Mouse (Mus musculus): Measurements from ENCODE around the gene Fanci.

Fanci gene

DNA sequence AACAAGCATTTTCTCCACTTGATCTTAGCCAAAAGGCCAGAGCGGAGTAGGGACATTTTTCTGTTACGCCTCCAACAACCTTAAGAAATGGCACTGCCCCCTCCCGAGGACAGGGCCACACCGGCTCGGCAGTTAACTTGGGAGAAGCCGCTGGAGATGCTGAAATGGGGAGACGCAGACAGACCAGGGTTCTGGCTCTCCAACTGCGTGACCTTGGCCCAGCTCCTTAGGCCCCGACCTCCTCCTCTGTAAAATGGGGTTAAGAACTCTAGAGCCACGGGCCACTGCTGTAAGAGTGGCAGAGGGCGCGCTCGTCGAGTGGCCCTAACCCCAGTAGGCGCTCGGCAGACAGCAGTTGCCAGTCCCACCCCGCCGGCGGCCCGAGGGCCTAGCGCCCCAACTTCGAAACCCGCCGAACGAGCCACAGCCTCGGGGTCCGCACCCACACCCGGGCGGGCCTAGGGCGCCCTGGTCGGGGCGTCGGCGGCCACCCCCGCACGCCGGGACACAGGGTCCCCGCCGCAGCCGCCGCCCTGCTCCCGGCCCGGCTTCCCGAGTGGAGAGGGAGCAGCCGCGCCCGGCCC lies 73.8 kb downstream of the Fanci start:
- no peak for DNase-seq

- DNase-seq, result peak; percentile 100
Observed at GRCm38 (mm10) chr7:79466053-79466901, 74.5 kb downstream of the Fanci start, which contains the start of gene Polg. Polg (minus strand) TSS chr7:79466362.

- no peak for DNase-seq
Observed at GRCm38 (mm10) chr7:79467951-79468350, 76.2 kb downstream of the Fanci start.

- no peak for DNase-seq
Observed at GRCm38 (mm10) chr7:79468994-79469393, 77.3 kb downstream of the Fanci start.

DNA sequence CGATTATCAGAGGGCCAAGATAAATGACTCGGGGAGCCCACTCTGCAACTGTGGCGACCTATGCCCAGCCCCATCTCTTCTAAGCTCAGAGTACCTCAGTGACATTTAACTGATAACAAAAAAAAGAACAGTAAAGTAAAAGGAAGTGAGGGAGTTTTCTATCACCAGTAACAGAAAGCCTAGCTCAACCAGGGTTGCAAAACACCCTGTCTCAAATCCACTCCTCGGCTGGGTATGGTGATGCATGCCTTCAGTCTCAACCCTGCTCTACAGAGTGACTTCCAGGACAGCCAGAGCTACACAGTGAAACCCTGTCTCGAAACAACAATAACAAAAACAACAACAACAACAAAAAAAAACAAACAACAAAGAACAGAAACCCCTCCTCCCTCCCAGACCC lies 78.0 kb downstream of the Fanci start:
- no peak for DNase-seq

DNA sequence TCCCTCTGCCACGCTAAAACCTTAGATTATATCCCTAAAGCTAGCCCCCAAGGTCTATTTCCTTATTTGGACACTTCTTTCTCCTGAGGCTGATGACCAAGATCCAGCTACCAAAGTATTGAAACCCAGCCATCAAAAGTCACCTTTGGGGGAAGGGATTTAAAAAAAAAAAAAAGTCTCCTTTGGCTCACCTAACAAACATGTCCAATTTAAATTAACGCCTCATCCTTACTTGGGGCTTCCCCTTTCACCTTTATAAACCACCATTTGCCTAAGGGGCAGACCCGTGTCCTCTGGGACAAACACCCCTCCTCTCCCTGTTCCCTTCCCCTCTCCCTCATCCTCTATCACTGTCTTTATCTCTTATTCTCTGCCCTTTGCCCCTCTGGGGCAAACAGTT lies 79.0 kb downstream of the Fanci start:
- no peak for DNase-seq

GRCm38 (mm10) chr7:79471436-79471835 lies 79.7 kb downstream of the Fanci start:
- DNase-seq, result no peak

DNA sequence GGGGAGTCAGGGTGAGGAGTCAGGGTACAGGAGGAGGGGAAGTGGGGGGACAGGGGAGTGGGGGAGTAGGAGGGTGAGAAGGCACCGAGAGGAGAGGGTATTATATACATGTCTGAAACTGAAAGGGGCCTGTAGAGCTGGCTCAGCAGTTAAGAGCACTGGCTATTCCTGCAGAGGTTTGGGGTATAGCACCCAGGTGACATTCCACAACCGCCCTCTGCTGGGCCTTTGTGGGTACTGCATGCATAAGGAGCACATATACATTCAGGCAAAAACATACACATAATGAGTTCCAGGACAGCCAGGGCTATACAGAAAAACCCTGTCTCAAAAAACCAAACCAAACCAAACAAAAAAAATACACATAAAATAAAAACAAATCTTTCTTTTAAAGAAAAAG lies 81.1 kb downstream of the Fanci start:
- DNase-seq, result no peak

- no peak for DNase-seq
Observed at GRCm38 (mm10) chr7:79473496-79474194, 81.9 kb downstream of the Fanci start.

DNA sequence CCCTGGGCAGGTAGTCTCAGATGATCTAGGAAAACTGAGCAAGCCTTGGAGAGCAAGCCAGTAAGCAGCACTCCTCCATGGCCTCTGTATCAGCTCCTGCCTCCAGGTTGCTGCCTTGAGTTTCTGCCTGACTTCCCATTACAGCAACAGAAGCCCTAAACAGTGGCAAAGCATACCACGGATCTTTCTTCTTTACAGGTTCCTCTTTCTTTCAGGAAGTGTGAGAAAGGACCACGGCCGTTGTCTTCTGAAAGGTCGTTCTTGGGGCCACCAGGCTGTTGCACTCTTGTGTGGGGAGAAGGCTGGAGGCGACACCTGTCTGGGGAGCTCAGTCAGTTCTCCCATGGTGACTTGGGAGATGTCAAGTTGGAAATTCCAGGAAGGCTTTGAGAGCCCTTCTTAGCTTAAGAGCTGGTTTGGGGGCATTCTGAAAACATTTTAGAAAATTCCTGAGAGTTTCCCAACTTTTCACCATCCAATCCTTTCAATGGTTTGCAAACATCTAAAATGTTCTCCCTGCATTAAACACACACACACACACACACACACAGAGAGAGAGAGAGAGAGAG lies 83.2 kb downstream of the Fanci start:
- no peak for DNase-seq

- no peak for DNase-seq
Observed at GRCm38 (mm10) chr7:79486528-79486927, 94.8 kb downstream of the Fanci start.

GRCm38 (mm10) chr7:79493915-79494314 lies 102.2 kb downstream of the Fanci start:
- DNase-seq, result peak; percentile 74

DNA sequence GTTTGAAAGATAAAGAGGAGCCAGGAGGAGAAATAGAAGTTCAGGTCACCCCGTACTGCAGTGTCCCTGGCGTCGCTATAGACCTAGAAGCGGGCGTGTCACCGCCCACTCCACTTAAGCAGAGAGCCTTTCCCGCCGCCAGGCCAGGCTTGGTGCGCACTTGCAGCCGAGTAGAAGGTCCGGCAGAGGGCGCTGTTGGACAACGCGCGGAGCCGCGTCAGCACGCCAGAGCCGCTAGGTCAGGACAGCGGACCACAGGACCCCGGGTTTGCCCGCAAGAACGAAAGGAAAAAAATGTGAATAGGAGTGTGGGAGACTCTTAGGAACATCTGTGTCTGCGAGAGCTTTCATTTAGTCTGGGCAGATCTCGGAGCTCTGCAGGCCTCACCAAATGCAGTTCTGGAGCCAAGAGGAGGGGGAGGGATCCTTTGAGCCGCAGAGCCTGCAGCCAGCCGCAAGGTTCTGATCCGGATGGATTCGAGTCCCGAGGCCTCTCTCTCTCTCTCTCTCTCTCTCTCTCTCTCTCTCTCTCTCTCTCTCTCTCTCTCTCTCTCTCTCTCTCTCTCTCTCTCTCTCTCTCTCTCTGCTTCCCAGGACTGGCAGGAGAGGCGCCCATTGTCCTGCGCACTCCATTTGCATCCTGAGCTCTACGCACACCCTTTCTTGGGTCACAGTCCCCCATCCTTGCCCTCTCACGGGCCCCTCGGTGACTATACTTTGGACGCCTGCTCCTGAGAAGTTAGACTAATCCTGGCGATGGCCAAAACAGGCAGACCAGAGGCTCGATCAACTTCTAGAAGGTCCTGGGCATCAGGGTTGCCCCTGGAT lies 104.5 kb downstream of the Fanci start:
- peak; percentile 96 for DNase-seq

GRCm38 (mm10) chr7:79496816-79497328 lies 105.1 kb downstream of the Fanci start:
- peak; percentile 18 for DNase-seq

DNA sequence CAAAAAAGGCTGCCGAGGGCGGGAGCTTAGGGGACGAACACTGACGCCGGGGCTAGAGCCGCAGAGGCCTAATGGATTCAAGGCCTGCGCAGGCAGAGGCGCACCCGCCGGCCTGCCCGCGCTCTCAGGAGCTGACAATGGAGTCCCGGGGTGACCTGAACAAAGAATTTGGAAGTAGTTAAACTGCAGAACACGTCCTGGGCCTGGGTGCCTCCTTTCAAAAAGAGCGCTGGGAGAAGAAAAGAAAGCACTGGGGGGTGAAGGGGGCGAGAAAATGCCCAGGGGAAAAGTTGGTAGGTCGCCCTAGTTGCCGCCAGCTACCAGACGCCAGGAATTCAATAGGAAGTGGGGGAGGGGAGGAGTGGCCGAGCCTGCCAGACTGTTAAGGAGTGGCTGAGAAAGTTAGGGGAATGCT lies 106.0 kb downstream of the Fanci start:
- DNase-seq, result peak; percentile 48

DNA sequence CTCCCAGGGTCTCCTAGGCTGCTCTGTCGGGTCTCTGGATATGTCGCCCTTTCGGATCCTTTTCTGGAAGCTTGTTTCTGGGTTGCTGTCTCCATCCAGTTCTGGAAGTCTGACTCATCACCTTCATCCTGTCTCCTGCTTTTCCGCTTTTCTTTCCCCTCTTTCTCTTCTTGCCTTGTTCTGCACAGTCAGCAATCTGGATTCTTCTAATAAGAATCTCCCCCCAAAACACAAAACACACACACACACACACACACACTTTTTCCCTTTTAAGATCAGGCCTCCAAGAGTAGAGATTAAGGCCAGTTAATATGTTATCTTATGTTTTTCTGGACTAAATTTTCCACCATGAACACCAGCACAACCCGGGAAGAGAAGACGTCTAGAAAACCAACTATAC lies 106.6 kb downstream of the Fanci start:
- DNase-seq, result peak; percentile 16

DNA sequence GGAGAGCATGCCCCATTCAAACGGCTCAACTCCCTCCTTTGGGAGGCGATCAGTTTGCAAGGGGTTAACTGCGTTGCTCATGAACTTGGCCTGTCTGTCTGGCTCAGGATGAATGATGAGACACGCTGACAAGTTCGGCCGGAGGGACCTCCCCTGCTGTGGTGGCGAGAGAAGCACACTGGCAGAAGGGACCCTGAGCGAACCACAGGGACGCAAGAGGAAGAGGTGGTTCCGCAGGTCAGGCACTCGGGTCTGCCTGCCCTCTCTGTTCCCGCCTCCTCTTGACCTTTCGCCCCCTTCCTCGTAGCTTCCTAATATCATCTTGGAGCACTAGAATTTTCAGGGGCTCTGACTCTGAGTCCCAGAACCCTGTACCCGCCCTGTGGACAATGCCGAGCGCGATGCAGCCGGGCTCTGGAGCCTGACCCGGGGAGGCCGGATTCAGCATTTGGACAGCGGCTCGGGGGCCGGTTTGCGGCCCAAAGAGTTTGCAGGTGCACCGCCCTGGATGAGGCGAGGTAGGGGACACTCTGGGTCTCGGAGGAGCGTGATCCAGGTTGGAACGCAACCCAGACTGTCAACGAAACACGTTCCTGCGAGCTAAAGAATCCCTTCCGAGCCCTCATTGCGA lies 107.4 kb downstream of the Fanci start:
- peak; percentile 65 for DNase-seq
